Mouse (Mus musculus) brown adipose tissue, adult 24 weeks (tissue): ENCODE data around the gene Ldhd. TPM values are rescaled to one million over a fixed set of nuclear protein-coding genes. Genes with fewer than 3 reads are reported as not detected.

Source experiments
- H3K27ac ChIP-seq: fragments of 200-500 bp; replicated peaks from 2 replicates; pipeline ENCODE4 v1.5.1; 2012; ENCODE audit warnings: low read depth, mild to moderate bottlenecking, low read length
- H3K4me1 ChIP-seq: fragments of 200-500 bp; 2 replicates; pipeline ENCODE4 v1.6.1; 2012; ENCODE audit warnings: low read length, mixed read lengths; ENCODE audit not compliant: control insufficient read depth, insufficient read depth, insufficient read length
- H3K4me3 ChIP-seq: fragments of 200-500 bp; 2 replicates; pipeline ENCODE4 v1.5.1; 2012; ENCODE audit warnings: low read depth, mild to moderate bottlenecking, low read length, moderate library complexity; ENCODE audit not compliant: insufficient read depth
- polyA plus RNA-seq: library from polyadenylated mRNA; stranded (reverse); fragments of >200 nt; gene quantifications from 2 replicates; pipeline ENCODE4 v1.2.4, GENCODE M21; 2012; ENCODE audit not compliant: missing spikeins, insufficient read depth, insufficient read length

The Ldhd gene
- polyA plus RNA-seq, 1 experiment: 84.9 TPM

DNA sequence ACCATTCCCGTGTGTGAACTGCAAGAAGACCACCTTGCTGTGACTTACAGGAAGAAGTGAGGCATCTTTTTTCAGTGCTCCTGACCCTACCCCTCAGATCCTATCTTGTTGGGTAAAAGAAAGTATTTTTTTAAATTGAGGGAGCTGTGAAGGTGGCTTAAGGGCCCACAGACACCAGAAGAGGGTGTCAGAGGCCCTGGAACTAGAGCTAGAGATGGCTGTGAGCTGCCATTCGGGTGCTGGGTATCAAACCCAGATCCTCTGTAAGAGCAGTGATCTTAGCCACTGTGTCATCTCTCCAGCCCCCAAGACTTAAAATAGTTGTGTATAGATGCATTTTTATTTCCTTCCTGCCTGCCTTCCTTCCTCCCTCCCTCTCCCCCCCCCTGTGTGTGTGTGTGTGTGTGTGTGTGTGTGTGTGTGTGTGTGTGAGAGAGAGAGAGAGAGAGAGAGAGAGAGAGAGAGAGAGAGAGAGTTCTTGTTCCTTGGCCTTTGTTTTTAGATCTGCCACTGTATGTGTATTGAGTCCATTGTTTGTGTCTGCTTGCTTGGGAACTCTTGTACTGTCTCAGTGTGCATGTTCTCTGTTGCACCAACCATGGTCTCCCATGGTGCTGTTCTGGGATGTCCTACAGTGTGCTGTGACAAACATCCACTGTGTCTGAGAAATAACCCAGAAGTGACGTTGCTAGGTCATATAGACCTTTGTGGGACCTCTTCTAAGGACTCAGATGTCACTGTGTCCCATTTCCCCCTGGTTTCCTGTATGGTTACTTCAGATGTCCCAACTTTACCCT, 35.9 kb downstream of the Ldhd start:
- Histone ChIP-seq H3K27ac (0 out of 2 replicates have a peak overlapping the region, but pooled peaks have one; percentile 6), H3K4me1 (peaks cover 54% of the 10 kb centered on the region), H3K4me3 (no peak overlapping the region)

DNA sequence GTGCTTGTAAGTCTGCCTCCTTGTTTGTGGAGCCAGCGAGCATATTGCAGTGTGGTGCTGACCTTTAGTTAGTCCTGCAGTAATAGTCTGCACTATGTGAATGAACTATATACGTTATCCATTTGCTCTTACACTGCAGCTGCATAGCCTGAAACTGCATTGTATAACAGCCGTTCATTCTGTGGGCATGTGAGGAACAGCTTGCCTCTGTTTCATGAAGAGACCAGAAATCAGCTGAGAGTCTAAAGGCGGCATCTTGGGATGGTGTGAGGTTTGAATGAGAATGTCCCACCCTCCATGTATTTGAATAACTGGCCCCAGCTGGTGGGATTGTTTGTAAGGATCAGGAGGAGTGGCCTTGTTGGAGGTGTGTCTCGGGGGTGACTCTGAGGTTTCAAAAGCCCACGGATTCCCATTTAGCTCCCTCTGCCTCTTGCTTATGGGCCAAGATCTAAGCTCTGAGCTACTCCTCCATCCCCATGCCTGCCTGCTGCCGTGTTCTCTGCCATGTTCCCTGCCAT, 37.7 kb downstream of the Ldhd start:
- no peak overlapping the region for H3K4me3 ChIP-seq
- H3K4me1 ChIP-seq: peaks cover 50% of the 10 kb centered on the region
- no peak overlapping the region for H3K27ac ChIP-seq

DNA sequence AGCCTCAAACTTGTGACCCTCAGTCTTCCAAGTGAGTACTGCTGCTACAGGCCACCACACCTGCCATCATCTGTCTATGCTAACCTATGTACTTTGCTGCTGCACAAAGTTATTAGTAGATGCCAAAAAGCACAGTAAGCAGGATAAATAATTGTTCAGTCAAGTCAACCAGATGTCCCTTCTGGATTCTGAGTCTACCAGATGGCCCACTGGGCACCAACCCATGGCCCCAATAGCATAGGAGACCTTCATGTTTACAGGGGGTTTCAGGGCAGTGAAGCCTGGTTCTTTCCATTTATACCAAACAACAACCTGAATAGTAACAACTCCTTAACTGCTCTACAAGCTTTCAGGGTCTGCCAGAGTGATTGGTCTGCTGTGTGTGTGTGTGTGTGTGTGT, 39.0 kb downstream of the Ldhd start:
- no peak overlapping the region for H3K4me3 ChIP-seq
- H3K27ac ChIP-seq: no peak overlapping the region
- peaks cover 44% of the 10 kb centered on the region for H3K4me1 ChIP-seq

DNA sequence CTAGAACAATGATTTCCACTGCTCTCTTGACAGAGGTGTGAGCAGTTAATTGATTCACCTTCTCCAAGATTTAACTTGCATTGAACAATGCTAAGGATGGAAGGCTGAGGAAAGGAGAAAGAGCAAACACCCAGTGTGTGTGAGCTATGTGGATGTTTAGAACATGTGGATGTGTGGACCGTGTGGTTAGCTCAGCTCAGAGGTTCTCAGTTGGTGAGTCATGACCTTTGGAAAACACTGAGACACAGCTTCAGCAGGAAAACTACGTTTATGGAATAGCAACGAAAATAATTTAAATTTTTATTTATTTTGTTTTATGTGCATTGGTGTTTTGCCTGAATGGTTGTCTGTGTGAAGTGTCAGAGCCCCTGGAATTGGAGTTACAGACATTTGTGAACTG, 40.0 kb downstream of the Ldhd start:
- Histone ChIP-seq H3K4me1 (peaks cover 38% of the 10 kb centered on the region), H3K27ac (no peak overlapping the region), H3K4me3 (no peak overlapping the region)

- no peak overlapping the region for H3K27ac ChIP-seq
- H3K4me3 ChIP-seq: no peak overlapping the region
- H3K4me1 ChIP-seq: peaks cover 23% of the 10 kb centered on the region
Observed at GRCm38 (mm10) chr8:111588336-111588735, 41.8 kb downstream of the Ldhd start.

DNA sequence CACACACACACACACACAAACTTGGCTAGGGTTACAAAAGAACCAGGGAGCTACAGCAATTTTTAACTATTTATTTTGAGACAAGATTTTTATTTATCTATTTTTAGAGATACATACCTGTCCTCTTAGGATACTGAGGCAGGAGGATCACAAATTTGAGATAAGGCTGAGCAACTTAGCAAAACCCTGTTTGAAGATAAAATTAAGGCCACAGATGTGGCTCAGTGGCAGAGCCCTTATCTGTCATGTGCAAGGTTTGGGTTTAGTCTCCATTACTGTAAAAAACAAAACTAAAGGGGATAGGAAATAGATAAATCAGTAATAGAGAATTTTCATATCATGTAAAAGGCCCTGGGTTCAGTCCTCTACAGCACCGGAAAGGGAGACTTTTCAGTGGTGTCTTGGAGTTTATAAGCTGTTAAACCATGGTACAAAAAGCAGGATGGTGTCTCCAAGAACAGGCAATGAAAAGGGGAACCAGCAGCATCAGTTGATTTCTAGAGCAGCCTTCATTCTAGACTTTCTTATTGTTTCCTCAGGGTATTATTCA, 42.6 kb downstream of the Ldhd start:
- Histone ChIP-seq H3K4me3 (no peak overlapping the region), H3K27ac (no peak overlapping the region), H3K4me1 (peaks cover 16% of the 10 kb centered on the region)

DNA sequence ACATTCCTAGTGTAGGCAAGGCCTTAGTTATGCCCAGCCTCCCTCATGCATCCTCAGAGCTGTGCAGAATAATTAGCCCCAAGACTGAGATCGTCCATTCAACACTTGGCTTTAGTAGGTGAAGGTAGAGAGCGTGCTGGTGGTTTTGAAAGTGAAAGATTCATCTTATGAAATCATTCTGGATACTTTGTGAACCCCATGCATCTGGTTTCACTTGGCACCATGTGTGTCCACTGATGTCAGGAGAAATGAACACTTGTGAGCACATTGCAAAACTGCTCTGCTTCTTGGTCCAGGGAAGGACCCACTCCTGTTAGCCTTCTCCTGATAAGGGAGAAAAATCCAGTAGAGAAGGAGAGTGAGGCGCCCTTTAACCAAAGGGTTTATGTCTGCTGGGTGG, 45.2 kb downstream of the Ldhd start:
- H3K4me1 ChIP-seq: peaks cover 3% of the 10 kb centered on the region; the same call in 1 of the 2 replicates
- H3K27ac ChIP-seq: peak overlapping the region; percentile 30; the same call in 1 of the 2 replicates
- H3K4me3 ChIP-seq: no peak overlapping the region

GRCm38 (mm10) chr8:111582386-111582785, 47.8 kb downstream of the Ldhd start:
- H3K4me3 ChIP-seq: no peak overlapping the region
- peaks cover 5% of the 10 kb centered on the region; the same call in 1 of the 2 replicates for H3K4me1 ChIP-seq
- no peak overlapping the region for H3K27ac ChIP-seq

GRCm38 (mm10) chr8:111580306-111580705, 49.9 kb downstream of the Ldhd start:
- Histone ChIP-seq H3K27ac (no peak overlapping the region), H3K4me1 (peaks cover 6% of the 10 kb centered on the region; the same call in 1 of the 2 replicates), H3K4me3 (no peak overlapping the region)

DNA sequence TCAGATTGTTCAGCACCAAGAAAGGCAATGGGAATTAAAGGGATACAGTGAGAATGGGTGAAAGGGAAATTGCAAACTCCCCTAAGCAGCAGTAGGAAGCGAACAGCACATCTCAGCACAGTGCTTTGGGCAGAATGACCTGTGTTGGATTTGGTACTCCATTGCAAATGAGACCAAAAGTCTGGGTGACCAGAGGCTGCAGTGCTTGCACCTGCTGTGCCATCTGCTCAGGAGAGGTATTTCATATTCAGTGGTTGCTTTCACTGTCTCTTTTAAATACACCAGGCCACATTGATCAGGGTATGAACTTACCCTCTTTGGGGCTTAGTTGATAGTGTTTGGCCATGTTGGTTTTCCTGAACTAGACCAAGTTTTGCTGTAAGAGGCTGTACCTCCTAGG, 50.9 kb downstream of the Ldhd start:
- no peak overlapping the region for H3K4me3 ChIP-seq
- H3K27ac ChIP-seq: no peak overlapping the region
- H3K4me1 ChIP-seq: peaks cover 6% of the 10 kb centered on the region; the same call in 1 of the 2 replicates

DNA sequence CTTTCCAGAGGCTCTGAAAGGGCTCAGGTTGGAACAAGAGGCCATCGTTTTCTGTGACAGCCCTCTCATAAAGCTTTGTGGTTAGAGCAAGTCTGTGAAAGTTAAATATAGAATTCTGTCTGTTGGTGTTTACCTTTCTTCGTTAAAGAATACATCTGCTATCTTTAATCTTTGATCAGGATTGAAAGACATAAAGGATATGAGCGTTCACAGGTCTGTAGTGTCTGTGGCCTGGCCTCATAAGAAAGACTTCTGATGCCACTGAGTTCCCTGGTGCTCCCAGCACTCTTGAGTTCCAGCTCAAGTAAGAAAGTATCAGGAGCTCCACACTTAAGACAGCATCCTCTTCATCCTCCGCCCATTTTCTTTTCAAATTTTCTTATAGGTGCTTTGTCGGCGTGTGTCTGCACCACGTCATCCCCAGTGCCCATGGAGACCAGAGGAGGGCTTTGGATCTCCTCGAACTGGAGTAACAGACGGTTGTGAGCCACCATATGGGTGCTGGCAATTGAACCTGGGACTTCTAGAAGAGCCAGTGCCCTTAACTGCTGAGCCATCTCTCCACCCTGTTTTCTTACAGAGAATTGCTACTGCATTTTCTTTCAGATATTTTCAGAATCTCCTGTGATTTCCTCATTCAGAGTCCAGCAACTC, 52.2 kb downstream of the Ldhd start:
- Histone ChIP-seq H3K27ac (no peak overlapping the region), H3K4me3 (no peak overlapping the region), H3K4me1 (peaks cover 6% of the 10 kb centered on the region)

- H3K4me3 ChIP-seq: no peak overlapping the region
- H3K27ac ChIP-seq: no peak overlapping the region
- peaks cover 11% of the 10 kb centered on the region for H3K4me1 ChIP-seq
Observed at GRCm38 (mm10) chr8:111576501-111576900, 53.7 kb downstream of the Ldhd start.

DNA sequence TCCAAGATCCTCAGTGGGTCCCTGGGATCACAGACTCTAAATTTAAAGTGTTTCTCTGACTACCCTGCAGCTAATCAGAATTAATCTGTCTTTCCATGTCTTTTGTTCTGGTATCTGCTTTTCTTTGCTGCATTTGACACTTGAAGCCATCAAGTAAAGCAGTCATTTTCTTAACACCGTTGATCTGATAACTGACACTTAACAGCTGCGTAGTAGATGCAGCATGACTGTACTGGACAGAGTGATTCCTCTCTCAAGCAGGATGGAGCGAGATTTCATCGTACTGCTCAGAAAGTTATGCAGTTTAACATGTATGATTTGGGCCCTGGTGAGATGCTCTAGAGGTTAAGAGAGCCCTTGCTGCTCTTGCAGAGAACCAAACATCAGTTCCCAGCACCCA, 54.7 kb downstream of the Ldhd start:
- Histone ChIP-seq H3K27ac (no peak overlapping the region), H3K4me3 (no peak overlapping the region), H3K4me1 (peaks cover 11% of the 10 kb centered on the region)

DNA sequence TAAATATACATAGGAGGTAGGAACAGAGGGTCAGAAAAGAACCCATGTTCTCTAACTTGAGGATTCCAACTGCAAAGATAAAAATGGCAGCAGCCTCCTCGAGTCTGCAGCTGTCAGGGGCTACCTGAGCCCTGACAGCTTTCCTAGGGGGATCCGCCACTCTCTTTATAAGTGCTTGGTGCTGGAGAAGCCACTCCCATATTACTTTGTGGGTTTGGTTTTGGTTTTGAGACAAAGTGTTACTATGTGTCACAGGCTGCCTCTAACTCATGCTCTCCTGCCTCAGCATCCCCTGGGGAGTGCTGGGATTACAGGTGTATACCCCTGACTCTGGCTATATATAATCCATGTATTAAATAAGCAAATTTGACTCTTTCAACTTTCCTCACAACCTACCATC, 56.2 kb downstream of the Ldhd start:
- Histone ChIP-seq H3K27ac (no peak overlapping the region), H3K4me3 (no peak overlapping the region)

More for the DNA sequence above, 56.2 kb downstream of the Ldhd start:
- peaks cover 15% of the 10 kb centered on the region for H3K4me1 ChIP-seq
